Mouse (Mus musculus) small intestine, adult 2 months (tissue): ENCODE data around the gene Bub3.

Experiments used
- CTCF ChIP-seq: fragments of 200-500 bp; IDR thresholded peaks from 2 replicates; pipeline ENCODE4 v1.5.1; 2012; ENCODE audit warnings: low read depth, mild to moderate bottlenecking, control low read depth, inconsistent platforms, low read length, moderate library complexity, mixed read lengths; ENCODE audit not compliant: insufficient replicate concordance, insufficient read length; ENCODE audit errors: extremely low read depth
- POLR2A ChIP-seq: fragments of 200-500 bp; IDR thresholded peaks from 2 replicates; pipeline ENCODE4 v1.6.1; 2012; ENCODE audit warnings: low read depth, mild to moderate bottlenecking, control low read depth, inconsistent platforms, low read length, moderate library complexity

DNA sequence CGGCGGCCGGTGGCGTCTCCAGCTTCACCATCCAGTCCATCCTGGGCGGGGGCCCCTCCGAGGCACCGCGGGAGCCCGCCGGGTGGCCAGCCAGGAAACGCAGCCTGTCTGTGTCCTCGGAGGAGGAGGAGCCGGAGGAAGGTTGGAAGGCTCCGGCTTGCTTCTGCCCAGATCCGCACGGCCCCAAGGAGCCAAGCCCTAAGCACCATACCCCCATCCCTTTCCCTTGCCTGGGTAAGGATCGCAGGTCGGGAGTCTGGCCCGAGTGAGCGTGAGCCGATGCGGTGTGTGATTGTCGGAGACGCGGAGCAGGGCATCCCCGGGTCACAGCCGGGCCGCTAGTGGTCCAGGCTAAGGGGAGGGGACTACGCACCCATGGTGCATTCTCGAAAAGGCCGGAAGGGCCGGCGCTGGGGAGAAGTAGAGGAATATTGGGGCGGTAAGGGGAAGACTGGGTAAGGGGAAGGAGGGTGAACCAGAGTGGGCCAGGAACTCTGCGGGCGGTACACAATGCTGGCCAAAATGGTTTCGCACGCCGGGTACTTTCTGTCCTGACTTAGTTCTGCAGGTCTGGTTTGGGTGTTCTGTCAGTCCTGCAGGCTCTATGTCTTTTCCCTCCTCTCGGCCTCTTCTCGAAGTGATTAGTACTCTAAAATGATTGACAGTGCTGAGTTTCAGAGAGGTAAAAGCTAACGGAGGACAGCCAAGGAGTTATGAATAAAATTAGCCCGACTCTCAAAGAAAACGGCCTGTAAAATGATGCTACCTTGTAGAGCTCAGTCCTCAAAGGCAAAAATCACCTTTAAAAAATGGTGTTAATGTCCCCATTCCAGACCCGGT, 5.5 kb upstream of the Bub3 start:
- TF ChIP-seq POLR2A (no peak), CTCF (no peak)
